In genomic region chr1:43538716-43539115, GRCm38 (mm10) we compare ENCODE assay signal across 18 mouse cellular contexts.
DNase-seq lines count a peak whose midpoint lies in the region; ATAC-seq and TF ChIP-seq lines count a peak whose summit lies in the region.
"Had no signal": no experiment of that assay in that cellular context is flagged by ENCODE, and none has a peak within 500 bp of the region (broad histone marks: within the 10 kb centered on the region; RNA-seq: fewer than 3 reads in every experiment).

No protein-coding gene starts in this region.

- peaks cover 10% of the 10 kb centered on the region; the same call in 1 of the 2 replicates for H3K4me1 ChIP-seq in forebrain, postnatal 0 days (ENCODE audit: insufficient read depth)
- H3K4me1 ChIP-seq in forebrain, embryonic 13.5 days: peaks cover 6% of the 10 kb centered on the region; the same call in 1 of the 2 replicates
- peaks cover 45% of the 10 kb centered on the region for H3K4me1 ChIP-seq in thymus, adult 2 months (replicated peaks; ENCODE audit: control insufficient read depth, insufficient read depth, low read length)
- H3K4me1 ChIP-seq: stomach, embryonic 15.5 days had no signal

- no peak overlapping the region for H3K4me2 ChIP-seq in forebrain, postnatal 0 days (ENCODE audit: low read depth)
- no peak overlapping the region for H3K4me2 ChIP-seq in forebrain, embryonic 13.5 days
- H3K4me2 ChIP-seq: hindbrain, embryonic 12.5 days; limb, embryonic 13.5 days; neural tube, embryonic 12.5 days; stomach, embryonic 15.5 days had no signal

- H3K27me3 ChIP-seq in forebrain, postnatal 0 days (ENCODE audit: insufficient read depth, low read length): no peaks in the 10 kb centered on the region
- no peaks in the 10 kb centered on the region for H3K27me3 ChIP-seq in forebrain, embryonic 13.5 days
- H3K27me3 ChIP-seq in thymus, adult 2 months (ENCODE audit: control insufficient read depth, insufficient read depth, low read length): no peaks in the 10 kb centered on the region
- H3K27me3 ChIP-seq: hindbrain, embryonic 12.5 days; limb, embryonic 13.5 days; neural tube, embryonic 12.5 days; stomach, embryonic 15.5 days had no signal

- WGBS in forebrain, postnatal 0 days: 75% methylated on average over 2 of the region's 2 CpGs
- 87% methylated on average over 2 of the region's 2 CpGs for WGBS in forebrain, embryonic 13.5 days
- 5% methylated on average over 2 of the region's 2 CpGs for WGBS in thymus, adult 2 months

- 0 out of 2 replicates have a peak, but pooled peaks cover 3% of the 10 kb centered on the region for H3K36me3 ChIP-seq in forebrain, postnatal 0 days (ENCODE audit: insufficient read depth)
- H3K36me3 ChIP-seq in forebrain, embryonic 13.5 days (ENCODE audit: poor library complexity, severe bottlenecking): peaks cover 8% of the 10 kb centered on the region; the same call in 1 of the 2 replicates
- peaks cover 5% of the 10 kb centered on the region for H3K36me3 ChIP-seq in thymus, adult 2 months (ENCODE audit: control insufficient read depth, insufficient read depth, low read length)

- ATAC-seq in forebrain, postnatal 0 days: no peak
- no peak for ATAC-seq in forebrain, embryonic 13.5 days
- peak; percentile 12 for ATAC-seq in inflammation-experienced regulatory T-cells, adult 6 months
- ATAC-seq: intestine, embryonic 16.5 days; lung, postnatal 0 days had no signal

- no peaks in the 10 kb centered on the region for H3K9me3 ChIP-seq in forebrain, postnatal 0 days (ENCODE audit: low read length)
- H3K9me3 ChIP-seq in forebrain, embryonic 13.5 days (replicated peaks): no peaks in the 10 kb centered on the region
- H3K9me3 ChIP-seq: hindbrain, embryonic 12.5 days; limb, embryonic 13.5 days; midbrain, embryonic 10.5 days; neural tube, embryonic 12.5 days; stomach, embryonic 15.5 days had no signal

- no peak overlapping the region for H3K4me3 ChIP-seq in forebrain, postnatal 0 days (ENCODE audit: low read depth, low read length)
- H3K4me3 ChIP-seq in forebrain, embryonic 13.5 days: no peak overlapping the region
- no peak overlapping the region for H3K4me3 ChIP-seq in thymus, adult 2 months (ENCODE audit: control insufficient read depth, insufficient read depth, low read length)
- H3K4me3 ChIP-seq: hindbrain, embryonic 12.5 days; limb, embryonic 13.5 days; midbrain, embryonic 10.5 days; neural tube, embryonic 12.5 days; stomach, embryonic 15.5 days had no signal

- no peak for TF ChIP-seq CTCF in forebrain, postnatal 0 days (IDR thresholded peaks at IDR 0.05; ENCODE audit: low read depth)
- no peak for TF ChIP-seq CTCF in thymus, adult 2 months (IDR thresholded peaks at IDR 0.05; ENCODE audit: borderline replicate concordance, control insufficient read depth, extremely low read depth, insufficient read depth, low read length, poor library complexity)

- no peak for TF ChIP-seq POLR2A in thymus, adult 2 months (IDR thresholded peaks at IDR 0.05; ENCODE audit: control insufficient read depth, extremely low read depth, insufficient read depth, low read length, poor library complexity)

- H3K9ac ChIP-seq in forebrain, postnatal 0 days: no peak overlapping the region
- no peak overlapping the region for H3K9ac ChIP-seq in forebrain, embryonic 13.5 days
- H3K9ac ChIP-seq: hindbrain, embryonic 12.5 days; limb, embryonic 13.5 days; liver, embryonic 14.5 days; neural tube, embryonic 12.5 days; stomach, embryonic 15.5 days had no signal

- DNase-seq in forebrain, postnatal 0 days: no peak
- DNase-seq in thymus, adult 2 months: peak; percentile 28
- no peak for DNase-seq in thymus, adult 18-20 months
- DNase-seq in spleen, adult 12 weeks (ENCODE audit: low spot score): no peak
- no peak for DNase-seq in lung, postnatal 36 days
- DNase-seq: cerebellum, postnatal 14 days; gastrocnemius, postnatal 10 days; heart, adult 18-20 months had no signal

- 0 out of 2 replicates have a peak overlapping the region, but pooled peaks have one; percentile 15 for H3K27ac ChIP-seq in forebrain, postnatal 0 days (ENCODE audit: low read depth, low read length)
- no peak overlapping the region for H3K27ac ChIP-seq in forebrain, embryonic 13.5 days
- no peak overlapping the region; the same call in 1 of the 2 replicates for H3K27ac ChIP-seq in thymus, adult 2 months (ENCODE audit: control insufficient read depth, insufficient read depth, low read length)
- H3K27ac ChIP-seq: hindbrain, embryonic 12.5 days; limb, embryonic 13.5 days; liver, embryonic 14.5 days; midbrain, embryonic 10.5 days; neural tube, embryonic 12.5 days; stomach, embryonic 15.5 days had no signal
